Mouse (Mus musculus) megakaryocyte-erythroid progenitor cell, adult 5-6 weeks (primary cell): Measurements from ENCODE around the gene Apob. TPM values are rescaled to one million over a fixed set of nuclear protein-coding genes. Genes with fewer than 3 reads are reported as not detected.

Source experiments
- ATAC-seq: replicated peaks from 2 replicates; pipeline ENCODE4 v1.8.0; 2016; ENCODE audit warnings: mild to moderate bottlenecking, inconsistent platforms; ENCODE audit not compliant: severe bottlenecking, poor library complexity, low FRiP score, low TSS enrichment
- total RNA-seq, 2 experiments: library from RNA; stranded (forward) in 1 of 2; stranded (reverse) in 1 of 2; fragments of 200-1000, 215-1000 nt in 1 of 2; fragments of >200 nt in 1 of 2; fragmentation: Nextera tagmentation in 1 of 2; gene quantifications; 2 replicates each; pipeline ENCODE4 v1.2.3; 2014 to 2017

Apob gene
- total RNA-seq, 2 experiments from 2014 or later = not detected

DNA sequence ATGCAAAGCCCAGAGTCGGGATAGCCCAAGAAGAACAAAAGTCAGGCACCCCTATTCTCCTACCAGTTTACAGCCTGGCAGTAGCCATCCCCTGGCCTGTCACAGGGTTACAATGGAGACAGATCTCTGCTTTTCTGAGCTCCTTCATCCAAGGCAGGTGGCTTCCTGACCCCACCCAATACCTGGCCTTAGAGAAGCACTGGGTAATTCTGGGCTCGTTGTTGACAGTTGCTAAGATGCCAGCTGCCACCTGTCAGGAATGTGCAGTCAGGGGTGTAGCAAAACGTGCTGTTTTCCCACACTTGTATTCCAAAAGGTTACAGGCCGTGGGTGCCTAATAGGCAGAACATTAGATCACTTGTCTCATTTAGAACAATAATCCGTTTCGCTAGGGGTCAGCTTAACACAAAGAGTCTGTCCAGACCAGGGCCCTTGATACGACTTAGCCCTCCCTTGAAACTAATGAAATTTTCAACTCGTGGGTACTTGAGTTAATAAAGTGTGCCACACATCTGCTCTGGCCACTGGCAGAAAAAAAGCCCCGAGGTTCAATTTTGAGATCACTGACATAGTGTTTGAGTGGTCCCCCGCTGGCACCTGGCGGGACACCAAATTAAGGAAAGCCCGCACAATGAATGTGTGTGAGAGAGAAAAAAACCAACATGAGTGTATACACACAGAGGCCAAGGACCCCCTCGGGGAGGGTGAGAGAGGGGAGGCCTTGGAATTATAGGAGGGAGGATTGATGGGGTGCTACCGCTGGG, 54.3 kb downstream of the Apob start:
- no peak for ATAC-seq

DNA sequence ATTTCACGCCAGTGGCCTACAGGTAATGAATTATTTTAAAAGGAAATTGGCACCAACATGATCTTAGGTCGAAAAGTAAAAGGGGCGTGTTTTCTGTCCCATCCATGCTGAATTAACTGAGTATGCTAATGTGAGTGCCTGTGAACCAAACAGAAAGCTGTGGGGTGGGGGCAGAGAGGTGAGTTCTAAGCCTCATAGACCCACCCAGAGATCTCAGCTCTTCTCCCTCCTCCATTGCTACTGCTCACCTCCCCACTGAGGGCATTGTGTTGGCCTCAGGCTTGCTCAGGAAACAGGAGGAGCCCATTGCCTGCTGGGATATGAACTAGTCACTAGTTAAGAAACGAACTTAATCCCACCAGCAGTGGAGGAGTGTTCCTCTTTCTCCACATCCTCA, 54.9 kb downstream of the Apob start:
- ATAC-seq = no peak

DNA sequence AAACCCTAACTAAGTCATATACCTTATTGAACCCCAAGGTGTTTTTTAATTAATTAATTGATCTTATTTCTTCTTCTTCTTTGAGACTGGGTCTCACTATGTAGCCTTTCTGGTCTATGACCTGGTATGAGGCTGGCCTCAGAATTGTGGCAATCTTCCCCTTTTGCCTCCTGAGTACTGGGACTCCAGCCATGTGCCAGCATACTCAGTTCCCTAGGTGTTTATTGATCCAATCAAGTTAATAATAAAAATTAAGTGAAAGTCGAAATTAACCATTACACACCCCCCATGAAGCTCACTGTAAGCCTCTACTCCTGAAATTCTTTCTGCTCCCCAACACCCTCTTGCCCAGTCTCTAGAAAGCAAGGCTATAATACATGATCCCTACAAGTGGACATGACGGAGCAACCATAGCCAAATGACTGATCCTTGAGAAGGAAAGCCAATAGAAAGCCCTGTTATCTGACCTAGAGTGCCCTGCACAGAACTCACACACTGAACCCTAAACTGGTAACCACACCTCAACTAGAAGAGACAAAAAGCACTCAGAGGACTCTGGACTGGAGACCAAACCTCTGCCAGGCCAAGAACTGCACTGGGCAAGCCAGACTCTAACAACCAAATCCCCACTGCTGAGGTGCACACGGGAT, 60.8 kb downstream of the Apob start:
- ATAC-seq = no peak

DNA sequence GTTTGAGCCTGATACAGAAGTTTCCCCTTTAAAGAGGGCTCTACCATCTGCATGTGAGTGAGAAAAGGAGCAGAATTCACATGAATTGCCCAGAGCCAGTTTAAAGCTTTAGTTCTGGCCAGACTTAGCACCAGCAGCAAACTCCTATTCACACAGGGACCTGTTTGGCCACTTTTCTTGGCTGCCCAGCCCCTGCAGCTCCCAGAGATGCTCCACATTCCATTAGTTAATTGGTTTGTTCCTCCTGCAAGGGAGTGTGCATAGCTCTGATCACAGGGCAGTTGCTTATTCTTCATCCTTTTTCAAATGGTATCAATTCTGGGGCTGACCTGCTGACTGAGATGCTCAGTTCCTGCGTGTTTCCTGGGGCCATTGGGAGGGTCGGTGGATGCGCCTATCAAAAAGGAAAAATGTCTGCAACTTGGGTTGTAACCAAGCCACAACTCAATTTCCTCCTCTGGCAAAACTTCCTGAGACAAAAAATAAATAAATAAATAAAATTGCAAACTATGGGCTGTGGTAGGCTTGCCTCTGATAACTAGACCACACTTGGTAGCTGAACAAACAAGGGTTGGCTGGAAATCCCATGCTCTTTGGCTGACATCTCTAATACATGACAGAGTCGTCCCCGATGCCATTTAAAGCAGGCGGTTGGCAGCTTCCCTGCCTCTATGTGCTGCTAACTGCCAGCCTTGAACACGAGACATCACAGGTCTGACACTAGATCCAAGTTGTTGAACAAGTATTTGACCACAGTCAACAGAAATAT, 65.4 kb downstream of the Apob start:
- ATAC-seq = no peak

DNA sequence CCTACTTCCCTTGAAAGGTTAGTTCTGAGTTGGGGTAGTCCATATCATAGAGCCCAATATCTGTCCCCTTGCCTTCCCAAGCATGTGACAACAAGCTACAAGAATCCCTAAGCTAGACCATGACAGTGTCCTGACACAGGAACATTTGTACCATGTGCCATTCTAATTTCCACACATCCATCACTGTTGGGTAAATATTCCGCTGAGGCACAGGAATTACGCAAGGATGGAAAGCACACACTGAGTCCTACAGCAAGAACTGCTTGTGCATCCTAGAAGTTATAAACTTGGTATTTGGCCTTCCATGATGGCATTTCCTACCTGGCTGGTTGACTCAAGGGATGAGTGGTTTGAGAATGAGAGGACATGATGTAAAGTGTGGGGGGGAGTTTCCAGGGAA, 69.6 kb downstream of the Apob start:
- ATAC-seq = no peak

DNA sequence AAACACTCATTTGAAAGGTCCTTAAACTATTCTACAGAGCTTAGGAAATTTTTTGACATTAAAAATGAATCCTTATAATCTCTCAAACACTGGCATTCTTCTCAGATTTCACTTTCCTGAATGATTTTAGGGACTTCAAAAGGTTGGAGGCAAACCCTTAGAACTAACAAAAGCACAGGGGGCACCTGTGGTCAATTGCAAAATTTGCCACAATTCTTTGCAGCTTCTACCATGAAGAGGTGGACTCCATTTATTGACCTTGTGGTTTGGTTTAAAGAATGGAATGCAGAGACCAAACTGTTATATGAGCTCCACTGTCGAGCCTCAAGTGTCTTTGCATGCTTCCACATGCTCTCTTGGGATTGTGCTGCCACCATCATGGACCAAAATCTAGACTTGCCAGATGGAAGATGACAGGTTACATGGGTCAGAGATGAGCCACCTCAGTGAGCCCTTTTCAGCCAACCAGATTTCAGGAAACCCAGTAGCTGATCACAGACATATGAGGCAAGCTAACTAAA, 70.4 kb downstream of the Apob start:
- no peak for ATAC-seq

DNA sequence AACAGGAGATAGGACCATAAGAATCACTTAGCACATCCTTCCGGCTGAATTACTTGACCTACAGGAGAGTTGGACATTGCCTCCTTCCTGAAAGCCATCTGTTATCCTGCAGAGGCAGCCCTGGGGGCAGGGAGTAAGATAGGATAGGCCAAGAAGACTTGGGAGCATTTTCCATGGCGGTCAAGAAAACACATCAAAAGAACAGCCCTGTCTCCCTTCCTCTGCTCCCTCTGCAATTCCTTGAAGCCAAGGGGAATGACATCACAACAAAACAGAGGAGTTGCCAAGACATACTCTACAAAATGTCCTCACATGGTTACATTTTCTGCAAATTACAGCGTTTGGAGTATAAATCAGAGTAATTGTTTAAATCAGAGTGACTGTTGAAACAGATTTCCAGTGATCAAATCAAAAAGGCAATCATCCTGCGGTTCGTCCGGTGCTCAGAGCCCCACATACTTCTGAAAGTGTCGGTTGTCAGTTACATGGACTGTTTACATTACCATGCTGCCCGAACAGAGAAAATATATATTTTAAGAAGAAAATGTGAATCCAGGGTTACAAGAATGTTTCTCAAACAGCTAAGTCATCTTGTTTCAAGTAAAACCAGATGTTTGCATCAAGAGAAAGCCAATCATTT, 78.7 kb downstream of the Apob start:
- ATAC-seq = no peak

DNA sequence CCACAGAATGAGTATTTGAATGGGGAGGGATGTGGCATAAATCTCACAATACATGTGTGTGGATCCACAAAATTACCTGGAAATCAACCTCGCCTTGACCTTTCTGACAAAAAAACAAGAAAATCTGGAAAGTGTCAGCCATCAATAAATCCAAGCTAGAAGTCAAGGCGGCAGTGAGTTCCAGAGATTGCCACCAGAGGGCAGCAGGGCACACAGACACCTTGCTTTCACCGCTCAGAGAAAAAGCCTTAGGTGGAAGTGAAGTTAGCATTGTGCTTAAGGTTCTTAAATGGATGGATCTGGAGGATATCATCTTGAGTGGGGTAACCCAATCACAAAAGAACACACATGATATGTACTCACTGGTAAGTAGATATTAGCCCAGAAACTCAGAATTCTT, 82.1 kb downstream of the Apob start:
- peak; percentile 85 for ATAC-seq

DNA sequence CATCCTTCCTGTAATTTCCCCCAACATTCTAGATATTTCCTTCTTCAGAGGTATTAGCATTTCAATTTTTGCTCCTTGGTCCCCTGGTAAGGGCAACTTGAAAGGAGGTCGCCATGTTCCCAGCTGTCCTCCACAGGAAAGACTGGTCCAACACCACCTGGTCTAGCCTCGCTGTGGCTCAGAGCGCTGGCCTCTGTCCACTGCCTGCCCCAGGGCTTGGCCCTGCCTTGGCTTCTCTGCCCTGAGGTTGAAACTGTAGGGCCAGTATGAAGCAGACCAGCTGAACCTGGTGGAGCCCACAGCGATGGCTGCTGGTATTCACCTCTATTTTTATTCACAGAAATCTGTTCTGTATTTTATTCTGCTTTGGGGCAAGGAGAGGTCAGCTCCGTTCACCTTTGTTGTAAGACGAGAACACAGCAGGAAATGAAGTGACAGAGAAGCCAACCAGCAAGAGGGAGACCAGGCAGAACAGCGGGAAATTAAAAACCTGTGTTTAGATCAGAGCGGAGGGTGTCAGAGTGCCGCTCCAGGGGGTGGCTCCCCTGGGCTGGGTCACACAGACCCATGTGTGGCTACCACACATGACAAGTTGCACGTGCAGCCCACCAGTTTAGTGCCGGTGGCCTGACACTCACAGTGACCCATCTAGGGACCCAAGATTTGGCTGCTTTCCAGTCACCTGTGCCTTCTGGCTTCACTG, 86.1 kb downstream of the Apob start:
- ATAC-seq = no peak

Other genes with a start within 250 kb of the Apob start
- 28.1 and 33.6 TPM in 2 replicates for gene Ldah, start 230.5 kb downstream of the Apob start, total RNA-seq (2014; fragmentation: Nextera tagmentation)
- 42.0 and 45.6 TPM in 2 replicates for gene Ldah, start 230.5 kb downstream of the Apob start, total RNA-seq (2017)